32 mouse cellular contexts compared by ENCODE assay signal in genomic region chr16:81673866-81674265, GRCm38 (mm10).
"Had no signal": no experiment of that assay in that cellular context is flagged by ENCODE, and none has a peak within 500 bp of the region (broad histone marks: within the 10 kb centered on the region; RNA-seq: fewer than 3 reads in every experiment).

No protein-coding gene starts in this region.

- H3K36me3 ChIP-seq: limb, embryonic 10.5 days; limb, embryonic 12.5 days; limb, embryonic 13.5 days; limb, embryonic 15.5 days; liver, embryonic 12.5 days; liver, embryonic 13.5 days; liver, embryonic 15.5 days; lung, embryonic 15.5 days; midbrain, embryonic 10.5 days; midbrain, embryonic 12.5 days; midbrain, embryonic 13.5 days; midbrain, embryonic 15.5 days; neural tube, embryonic 12.5 days; neural tube, embryonic 13.5 days had no signal

- H3K9ac ChIP-seq: limb, embryonic 12.5 days; limb, embryonic 13.5 days; limb, embryonic 15.5 days; liver, embryonic 12.5 days; liver, embryonic 13.5 days; liver, embryonic 14.5 days; liver, embryonic 15.5 days; liver, postnatal 0 days; lung, embryonic 14.5 days; lung, embryonic 15.5 days; midbrain, embryonic 12.5 days; midbrain, embryonic 13.5 days; midbrain, embryonic 15.5 days; neural tube, embryonic 12.5 days; neural tube, embryonic 13.5 days had no signal

- DNase-seq: left cerebral cortex, postnatal 4 days; liver, embryonic 13.5 days; liver, postnatal 0 days; lung, adult 18-20 months; lung, adult 2 months; lung, embryonic 14.5 days; lung, postnatal 10 days; lung, postnatal 14 days; lung, postnatal 36 days; lung, postnatal 4 days; midbrain, embryonic 14.5 days had no signal

- ATAC-seq: liver, embryonic 12.5 days; liver, postnatal 0 days; lung, postnatal 0 days; midbrain, embryonic 13.5 days; midbrain, embryonic 15.5 days; midbrain, embryonic 16.5 days had no signal

- H3K27ac ChIP-seq: limb, embryonic 10.5 days; limb, embryonic 12.5 days; limb, embryonic 13.5 days; limb, embryonic 15.5 days; liver, embryonic 12.5 days; liver, embryonic 13.5 days; liver, embryonic 14.5 days; liver, embryonic 15.5 days; lung, embryonic 15.5 days; macrophage; midbrain, embryonic 10.5 days; midbrain, embryonic 12.5 days; midbrain, embryonic 13.5 days; midbrain, embryonic 15.5 days; neural tube, embryonic 12.5 days; neural tube, embryonic 13.5 days had no signal

- H3K4me1 ChIP-seq: limb, embryonic 10.5 days; limb, embryonic 12.5 days; limb, embryonic 13.5 days; limb, embryonic 15.5 days; liver, embryonic 12.5 days; liver, embryonic 13.5 days; liver, embryonic 15.5 days; lung, embryonic 15.5 days; megakaryocyte, embryonic 14.5 days; midbrain, embryonic 10.5 days; midbrain, embryonic 12.5 days; midbrain, embryonic 13.5 days; midbrain, embryonic 15.5 days; neural tube, embryonic 12.5 days; neural tube, embryonic 13.5 days had no signal

- H3K9me3 ChIP-seq: limb, embryonic 10.5 days; limb, embryonic 13.5 days; limb, embryonic 15.5 days; liver, embryonic 12.5 days; liver, embryonic 13.5 days; liver, embryonic 15.5 days; lung, embryonic 15.5 days; midbrain, embryonic 10.5 days; midbrain, embryonic 12.5 days; midbrain, embryonic 13.5 days; midbrain, embryonic 15.5 days; neural tube, embryonic 12.5 days had no signal

- H3K27me3 ChIP-seq: limb, embryonic 12.5 days; limb, embryonic 13.5 days; limb, embryonic 15.5 days; liver, embryonic 12.5 days; liver, embryonic 13.5 days; liver, embryonic 15.5 days; lung, embryonic 15.5 days; megakaryocyte, embryonic 14.5 days; midbrain, embryonic 12.5 days; midbrain, embryonic 13.5 days; midbrain, embryonic 15.5 days; neural tube, embryonic 12.5 days; neural tube, embryonic 13.5 days had no signal

- H3K4me2 ChIP-seq: limb, embryonic 12.5 days; limb, embryonic 13.5 days; limb, embryonic 15.5 days; liver, embryonic 11.5 days; liver, embryonic 12.5 days; liver, embryonic 13.5 days; liver, embryonic 15.5 days; lung, embryonic 14.5 days; lung, embryonic 15.5 days; midbrain, embryonic 11.5 days; midbrain, embryonic 12.5 days; midbrain, embryonic 13.5 days; midbrain, embryonic 15.5 days; neural tube, embryonic 12.5 days; neural tube, embryonic 13.5 days had no signal

- H3K4me3 ChIP-seq: limb, embryonic 10.5 days; limb, embryonic 12.5 days; limb, embryonic 13.5 days; limb, embryonic 15.5 days; liver, embryonic 12.5 days; liver, embryonic 13.5 days; liver, embryonic 15.5 days; lung, embryonic 15.5 days; megakaryocyte, embryonic 14.5 days; midbrain, embryonic 10.5 days; midbrain, embryonic 12.5 days; midbrain, embryonic 13.5 days; midbrain, embryonic 15.5 days; myocyte; neural tube, embryonic 12.5 days; neural tube, embryonic 13.5 days had no signal
